Mouse (Mus musculus) olfactory bulb, adult 2 months (tissue): ENCODE measurements around the gene Det1.

Source experiments
- CTCF ChIP-seq: fragments of 200-500 bp; IDR thresholded peaks from 2 replicates; pipeline ENCODE4 v1.5.1; 2012; ENCODE audit warnings: low read depth, mild to moderate bottlenecking, low read length, moderate library complexity; ENCODE audit not compliant: insufficient read depth
- POLR2A ChIP-seq: fragments of 200-500 bp; IDR thresholded peaks from 2 replicates; pipeline ENCODE4 v1.6.1; 2012; ENCODE audit warnings: mild to moderate bottlenecking, low read depth, low read length, moderate library complexity; ENCODE audit not compliant: insufficient read depth

DNA sequence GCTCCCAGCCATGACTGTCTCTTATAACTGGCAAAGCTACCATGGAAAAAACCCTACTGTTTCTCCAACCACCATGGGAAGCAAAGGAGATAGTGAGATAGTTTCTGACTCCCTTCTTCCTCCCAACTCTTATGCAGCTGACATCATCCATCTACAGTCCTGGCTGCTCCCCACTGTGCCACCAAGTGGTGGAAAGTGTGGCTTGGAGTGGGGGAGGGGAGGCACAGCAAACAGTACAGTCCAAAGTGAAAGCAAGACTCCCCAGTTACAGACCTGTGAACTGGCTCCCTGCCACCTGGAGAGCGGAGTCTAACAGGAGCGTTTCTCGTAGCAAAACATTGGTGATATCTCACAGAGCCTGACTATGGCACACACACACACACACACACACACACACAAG, 43.2 kb downstream of the Det1 start:
- no peak for TF ChIP-seq CTCF
- TF ChIP-seq POLR2A: no peak
